Mouse (Mus musculus): ENCODE data around the gene Olfr1510.
"Not testable (repeated sequence)": the region's sequence is repeated elsewhere in the genome, so short reads cannot be mapped to it uniquely, and the experiment has no call there.

Olfr1510 gene

GRCm38 (mm10) chr14:52414273-52414672 is at the start of gene Olfr1510:
TSS of gene Olfr1510 (minus strand) at chr14:52414373.
- no peak for DNase-seq (ENCODE audit: low read depth, low spot score)

DNA sequence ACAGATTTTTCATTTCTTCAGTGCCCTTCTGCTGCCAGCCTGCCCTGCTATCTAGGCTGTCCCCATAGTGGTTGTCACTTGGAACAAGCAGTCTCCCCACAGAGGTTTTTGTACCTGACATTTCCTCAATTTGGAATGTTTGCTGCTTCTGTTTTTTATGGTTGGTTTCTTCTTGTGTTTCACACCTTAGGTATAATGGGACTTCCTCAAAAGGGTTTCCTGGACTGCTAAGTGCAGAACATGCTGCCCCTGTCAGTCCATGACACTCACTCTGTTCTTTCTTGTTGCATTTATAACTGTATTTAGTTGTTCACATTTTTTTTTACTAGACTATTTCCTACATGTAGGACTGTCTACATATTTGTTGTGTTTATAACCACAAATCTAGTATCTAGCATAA is 47.8 kb upstream of the Olfr1510 start:
- no peak for DNase-seq (ENCODE audit: low read depth, low spot score)

DNA sequence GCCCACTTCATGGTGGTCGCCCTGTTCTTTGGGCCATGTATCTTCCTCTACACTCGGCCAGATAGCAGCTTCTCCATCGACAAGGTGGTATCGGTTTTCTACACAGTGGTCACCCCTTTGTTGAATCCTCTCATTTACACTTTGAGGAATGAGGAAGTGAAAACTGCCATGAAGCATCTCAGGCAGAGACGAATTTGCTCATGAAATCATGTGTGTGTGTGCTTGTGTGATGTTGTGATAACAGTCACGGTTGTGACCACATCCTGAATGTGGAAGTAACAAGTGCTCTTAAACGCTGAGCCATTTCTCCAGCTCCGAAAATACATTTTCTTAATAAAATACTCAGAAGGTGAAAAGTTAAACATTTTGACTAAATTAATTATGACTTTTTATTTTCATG is 37.0 kb upstream of the Olfr1510 start:
- DNase-seq (ENCODE audit: low read depth, low spot score) = no peak

DNA sequence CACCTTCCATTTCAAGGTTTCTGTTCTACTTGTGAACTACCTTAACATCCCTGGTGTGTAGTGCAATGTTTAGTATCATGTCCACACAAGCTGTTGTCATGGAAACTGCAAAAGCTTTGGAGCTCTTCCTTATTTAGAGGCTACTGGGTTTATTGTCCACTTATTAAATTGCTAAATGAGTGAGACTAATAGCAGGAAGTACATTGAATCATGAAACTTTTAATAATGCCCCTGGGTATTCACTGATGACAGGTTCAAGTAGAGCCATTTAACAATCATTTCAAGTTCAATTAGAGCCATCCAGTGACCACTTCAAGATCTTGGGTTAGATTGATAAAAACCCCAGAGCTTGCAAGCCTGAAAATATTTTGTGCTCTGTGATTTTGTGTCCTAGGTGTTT is 28.5 kb upstream of the Olfr1510 start, which contains the start of gene Olfr1509:
Olfr1509 (plus strand) TSS at position 301 of the 400 bp plus-strand sequence.
- DNase-seq (ENCODE audit: low read depth, low spot score) = no peak

- DNase-seq (ENCODE audit: low read depth, low spot score) = no peak
These were observed 13.5 kb upstream of the Olfr1510 start for GRCm38 (mm10) chr14:52427686-52428085.

DNA sequence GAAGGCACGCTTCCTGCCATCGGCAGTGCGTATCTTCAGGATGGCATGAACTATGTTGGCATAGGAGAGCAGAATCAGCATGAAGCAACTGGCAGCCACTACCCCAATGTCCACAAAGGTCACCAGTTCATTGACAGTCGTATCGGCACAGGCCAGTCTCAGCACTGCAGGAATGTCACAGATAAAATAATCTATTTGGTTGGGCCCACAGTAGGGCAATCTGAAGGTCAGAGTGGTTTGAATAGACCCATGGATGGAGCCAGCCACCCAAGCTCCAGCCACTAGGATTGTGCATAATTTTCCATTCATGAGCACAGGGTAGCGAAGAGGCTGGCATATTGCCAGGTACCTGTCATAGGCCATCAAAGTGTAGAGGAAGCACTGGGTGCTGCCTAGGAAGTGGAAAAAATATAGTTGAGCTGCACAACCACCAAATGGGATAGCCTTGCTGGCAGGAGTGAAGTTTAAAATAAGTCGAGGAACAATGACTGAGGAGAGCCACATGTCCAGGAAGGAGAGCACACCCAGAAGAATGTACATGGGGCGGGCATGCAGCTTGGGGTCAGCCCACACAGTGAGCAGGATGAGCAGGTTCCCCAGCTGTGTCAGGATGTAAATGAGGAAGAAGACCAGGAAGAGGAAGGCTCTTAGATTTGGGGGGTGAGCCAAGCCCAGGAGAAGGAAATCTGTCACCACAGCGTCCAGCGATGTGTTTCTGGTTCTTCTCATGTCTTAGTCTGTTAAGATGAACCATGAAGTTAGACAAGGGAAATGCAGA is 3.8 kb downstream of the Olfr1510 start:
- DNase-seq (ENCODE audit: low read depth, low spot score) = not testable (repeated sequence)

GRCm38 (mm10) chr14:52397279-52397678 is 16.9 kb downstream of the Olfr1510 start, which contains the start of gene Olfr1511:
TSS of gene Olfr1511 (minus strand) at chr14:52397379.
- DNase-seq (ENCODE audit: low read depth, low spot score) = no peak

DNA sequence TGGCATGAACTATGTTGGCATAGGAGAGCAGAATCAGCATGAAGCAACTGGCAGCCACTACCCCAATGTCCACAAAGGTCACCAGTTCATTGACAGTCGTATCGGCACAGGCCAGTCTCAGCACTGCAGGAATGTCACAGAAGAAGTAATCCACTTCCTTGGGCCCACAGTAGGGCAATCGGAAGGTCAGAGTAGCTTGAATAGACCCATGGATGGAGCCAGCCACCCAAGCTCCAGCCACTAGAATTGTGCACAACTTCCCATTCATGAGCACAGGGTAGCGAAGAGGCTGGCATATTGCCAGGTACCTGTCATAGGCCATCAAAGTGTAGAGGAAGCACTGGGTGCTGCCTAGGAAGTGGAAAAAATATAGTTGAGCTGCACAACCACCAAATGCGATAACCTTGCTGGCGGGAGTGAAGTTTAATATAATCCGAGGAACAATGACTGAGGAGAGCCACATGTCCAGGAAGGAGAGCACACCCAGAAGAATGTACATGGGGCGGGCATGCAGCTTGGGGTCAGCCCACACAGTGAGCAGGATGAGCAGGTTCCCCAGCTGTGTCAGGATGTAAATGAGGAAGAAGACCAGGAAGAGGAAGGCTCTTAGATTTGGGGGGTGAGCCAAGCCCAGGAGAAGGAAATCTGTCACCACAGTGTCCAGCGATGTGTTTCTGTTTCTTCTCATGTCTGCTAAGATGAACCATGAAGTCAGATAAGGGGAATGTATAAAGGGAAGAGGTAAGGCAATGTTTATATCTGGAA is 23.9 kb downstream of the Olfr1510 start:
- not testable (repeated sequence) for DNase-seq (ENCODE audit: low read depth, low spot score)

DNA sequence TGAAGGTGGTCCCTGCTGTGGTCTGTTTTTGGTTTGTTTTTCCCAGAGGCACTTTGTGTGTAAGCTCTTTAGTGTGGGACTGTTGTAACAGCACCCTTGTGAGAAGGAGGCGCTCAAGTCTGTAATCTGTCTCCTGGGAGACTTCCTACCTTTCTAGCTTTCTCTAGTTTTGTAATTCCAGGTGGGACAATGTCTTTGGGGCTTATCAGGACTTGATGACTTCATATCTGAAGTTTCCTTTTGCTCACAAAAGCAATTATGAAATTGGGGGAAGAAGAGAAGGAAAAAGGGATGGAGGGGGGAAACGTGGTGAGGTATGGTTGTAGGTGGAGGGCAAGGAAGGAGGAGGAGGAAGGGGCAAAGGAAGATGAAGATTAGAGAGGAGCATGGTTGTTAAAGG is 35.1 kb downstream of the Olfr1510 start, which contains the start of gene Olfr1512:
Olfr1512 (minus strand) TSS at position 101 of the 400 bp plus-strand sequence.
- DNase-seq (ENCODE audit: low read depth, low spot score) = no peak

DNA sequence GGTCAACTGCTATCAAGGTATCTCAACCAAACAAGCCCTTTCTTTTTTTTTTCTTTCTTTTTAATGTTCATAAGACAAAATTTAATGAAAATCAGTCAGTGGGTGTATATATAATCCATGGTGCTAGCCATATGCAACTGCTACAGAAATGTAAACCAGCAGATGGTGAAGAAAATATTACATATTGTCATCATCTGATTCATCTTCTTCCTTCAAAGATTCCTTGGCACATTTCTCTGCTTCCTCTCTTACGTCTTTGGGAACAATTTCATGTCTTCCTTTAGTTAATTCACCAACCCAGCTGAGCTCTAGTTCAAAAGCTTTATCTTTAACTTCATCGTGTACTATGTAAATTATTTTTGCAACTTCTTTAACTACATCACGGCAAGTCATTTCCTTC is 45.4 kb downstream of the Olfr1510 start:
- no peak for DNase-seq (ENCODE audit: low read depth, low spot score)

Data from retina, postnatal 7 days (tissue).